Mouse (Mus musculus): ENCODE data around the gene Nudt19. TPM values are rescaled to one million over a fixed set of nuclear protein-coding genes. Genes with fewer than 3 reads are reported as not detected.
A peak's percentile ranks its signal among the peaks of the same experiment; 100 is the strongest.

Gene Nudt19
- polyA plus RNA-seq, 1 experiment from 2014 or later, result 42.1 TPM

GRCm38 (mm10) chr7:35557577-35557976, 1.5 kb upstream of the Nudt19 start:
- WGBS, result 51% methylated on average over 3 of the region's 3 CpGs
- Histone ChIP-seq H3K27ac (ENCODE audit: low read length) (no peak overlapping the region), H3K4me3 (ENCODE audit: low read length) (no peak overlapping the region), H3K36me3 (ENCODE audit: control insufficient read depth, insufficient read depth, low read length) (no peaks in the 10 kb centered on the region), H3K4me2 (ENCODE audit: low read depth, low read length) (no peak overlapping the region), H3K9me3 (ENCODE audit: control insufficient read depth, low read length) (no peaks in the 10 kb centered on the region), H3K27me3 (ENCODE audit: control insufficient read depth, insufficient read depth, low read depth, low read length) (no peaks in the 10 kb centered on the region), H3K4me1 (replicated peaks; ENCODE audit: control insufficient read depth, insufficient read depth, low read length) (peaks cover 4% of the 10 kb centered on the region; the same call in 1 of the 2 replicates), H3K9ac (ENCODE audit: low read length) (no peak overlapping the region)
- ATAC-seq (ENCODE audit: low read depth), result no peak

GRCm38 (mm10) chr7:35556905-35557304, 801 bp upstream of the Nudt19 start:
- H3K4me3 ChIP-seq (ENCODE audit: low read length), result no peak overlapping the region
- no peak overlapping the region for H3K9ac ChIP-seq (ENCODE audit: low read length)
- H3K36me3 ChIP-seq (ENCODE audit: control insufficient read depth, insufficient read depth, low read length), result no peaks in the 10 kb centered on the region
- no peak overlapping the region for H3K27ac ChIP-seq (ENCODE audit: low read length)
- H3K27me3 ChIP-seq (ENCODE audit: control insufficient read depth, insufficient read depth, low read depth, low read length), result no peaks in the 10 kb centered on the region
- WGBS, result 78% methylated on average over 5 of the region's 5 CpGs
- ATAC-seq (ENCODE audit: low read depth), result no peak
- no peaks in the 10 kb centered on the region for H3K9me3 ChIP-seq (ENCODE audit: control insufficient read depth, low read length)
- no peak overlapping the region for H3K4me2 ChIP-seq (ENCODE audit: low read depth, low read length)
- H3K4me1 ChIP-seq (replicated peaks; ENCODE audit: control insufficient read depth, insufficient read depth, low read length), result peaks cover 4% of the 10 kb centered on the region; the same call in 1 of the 2 replicates

GRCm38 (mm10) chr7:35555224-35556204, 590 bp downstream of the Nudt19 start:
- ATAC-seq (ENCODE audit: low read depth), result peak; percentile 94
- Histone ChIP-seq H3K27ac (ENCODE audit: low read length) (peak overlapping the region; percentile 97), H3K9ac (ENCODE audit: low read length) (peak overlapping the region; percentile 95), H3K4me3 (ENCODE audit: low read length) (peak overlapping the region; percentile 83), H3K4me1 (replicated peaks; ENCODE audit: control insufficient read depth, insufficient read depth, low read length) (peaks cover 4% of the 10 kb centered on the region; the same call in 1 of the 2 replicates), H3K9me3 (ENCODE audit: control insufficient read depth, low read length) (no peaks in the 10 kb centered on the region), H3K36me3 (ENCODE audit: control insufficient read depth, insufficient read depth, low read length) (peaks cover under 1% of the 10 kb centered on the region; the same call in 1 of the 2 replicates), H3K27me3 (ENCODE audit: control insufficient read depth, insufficient read depth, low read depth, low read length) (no peaks in the 10 kb centered on the region), H3K4me2 (ENCODE audit: low read depth, low read length) (peak overlapping the region; percentile 99)
- under 1% methylated on average over 73 of the region's 93 CpGs for WGBS

GRCm38 (mm10) chr7:35554605-35555175, 1.4 kb downstream of the Nudt19 start:
- peak overlapping the region; percentile 83 for H3K4me3 ChIP-seq (ENCODE audit: low read length)
- H3K27ac ChIP-seq (ENCODE audit: low read length), result peak overlapping the region; percentile 97
- H3K9ac ChIP-seq (ENCODE audit: low read length), result peak overlapping the region; percentile 95
- H3K9me3 ChIP-seq (ENCODE audit: control insufficient read depth, low read length), result no peaks in the 10 kb centered on the region
- peaks cover 4% of the 10 kb centered on the region; the same call in 1 of the 2 replicates for H3K4me1 ChIP-seq (replicated peaks; ENCODE audit: control insufficient read depth, insufficient read depth, low read length)
- WGBS, result 4% methylated on average over 28 of the region's 28 CpGs
- ATAC-seq (ENCODE audit: low read depth), result peak; percentile 46
- no peaks in the 10 kb centered on the region for H3K27me3 ChIP-seq (ENCODE audit: control insufficient read depth, insufficient read depth, low read depth, low read length)
- peak overlapping the region; percentile 99 for H3K4me2 ChIP-seq (ENCODE audit: low read depth, low read length)
- H3K36me3 ChIP-seq (ENCODE audit: control insufficient read depth, insufficient read depth, low read length), result peaks cover 7% of the 10 kb centered on the region

GRCm38 (mm10) chr7:35553751-35554604, 2.1 kb downstream of the Nudt19 start:
- Histone ChIP-seq H3K27me3 (ENCODE audit: control insufficient read depth, insufficient read depth, low read depth, low read length) (no peaks in the 10 kb centered on the region), H3K36me3 (ENCODE audit: control insufficient read depth, insufficient read depth, low read length) (peaks cover 9% of the 10 kb centered on the region), H3K9ac (ENCODE audit: low read length) (no peak overlapping the region), H3K4me3 (ENCODE audit: low read length) (peak overlapping the region; percentile 83), H3K9me3 (ENCODE audit: control insufficient read depth, low read length) (no peaks in the 10 kb centered on the region), H3K4me2 (ENCODE audit: low read depth, low read length) (peak overlapping the region; percentile 99), H3K27ac (ENCODE audit: low read length) (no peak overlapping the region), H3K4me1 (replicated peaks; ENCODE audit: control insufficient read depth, insufficient read depth, low read length) (peaks cover 4% of the 10 kb centered on the region; the same call in 1 of the 2 replicates)
- no peak for ATAC-seq (ENCODE audit: low read depth)
- 56% methylated on average over 10 of the region's 10 CpGs for WGBS

GRCm38 (mm10) chr7:35545881-35546280, 10.2 kb downstream of the Nudt19 start:
- WGBS, result 27% methylated on average over 4 of the region's 4 CpGs
- H3K4me2 ChIP-seq (ENCODE audit: low read depth, low read length), result no peak overlapping the region
- peaks cover 12% of the 10 kb centered on the region for H3K36me3 ChIP-seq (ENCODE audit: control insufficient read depth, insufficient read depth, low read length)
- no peak overlapping the region for H3K4me3 ChIP-seq (ENCODE audit: low read length)
- H3K27me3 ChIP-seq (ENCODE audit: control insufficient read depth, insufficient read depth, low read depth, low read length), result no peaks in the 10 kb centered on the region
- no peak overlapping the region for H3K27ac ChIP-seq (ENCODE audit: low read length)
- H3K4me1 ChIP-seq (replicated peaks; ENCODE audit: control insufficient read depth, insufficient read depth, low read length), result no peaks in the 10 kb centered on the region
- ATAC-seq (ENCODE audit: low read depth), result peak; percentile 54; the same call in 1 of the 2 replicates
- H3K9me3 ChIP-seq (ENCODE audit: control insufficient read depth, low read length), result no peaks in the 10 kb centered on the region
- no peak overlapping the region for H3K9ac ChIP-seq (ENCODE audit: low read length)

- H3K36me3 ChIP-seq (ENCODE audit: control insufficient read depth, insufficient read depth, low read length), result no peaks in the 10 kb centered on the region
- H3K4me3 ChIP-seq (ENCODE audit: low read length), result no peak within 1 kb of the TSS
- WGBS, result 91% methylated on average over 17 of the region's 17 CpGs
- no peak within 1 kb of the TSS for H3K9ac ChIP-seq (ENCODE audit: low read length)
- no peak within 1 kb of the TSS for H3K4me2 ChIP-seq (ENCODE audit: low read depth, low read length)
- no peak within 1 kb of the TSS for H3K27ac ChIP-seq (ENCODE audit: low read length)
- no peaks in the 10 kb centered on the region for H3K27me3 ChIP-seq (ENCODE audit: control insufficient read depth, insufficient read depth, low read depth, low read length)
- ATAC-seq (ENCODE audit: low read depth), result no peak
- no peaks in the 10 kb centered on the region for H3K9me3 ChIP-seq (ENCODE audit: control insufficient read depth, low read length)
- H3K4me1 ChIP-seq (replicated peaks; ENCODE audit: control insufficient read depth, insufficient read depth, low read length), result no peaks in the 10 kb centered on the region
Observed at GRCm38 (mm10) chr7:35537562-35537961, 18.5 kb downstream of the Nudt19 start, which contains the start of gene Tdrd12. TSS of gene Tdrd12 (minus strand) at chr7:35537745.

GRCm38 (mm10) chr7:35535750-35536512, 20.2 kb downstream of the Nudt19 start:
- 46% methylated on average over 12 of the region's 12 CpGs for WGBS

More at GRCm38 (mm10) chr7:35535750-35536512, 20.2 kb downstream of the Nudt19 start:
- H3K27me3 ChIP-seq (ENCODE audit: control insufficient read depth, insufficient read depth, low read depth, low read length), result no peaks in the 10 kb centered on the region
- no peaks in the 10 kb centered on the region for H3K36me3 ChIP-seq (ENCODE audit: control insufficient read depth, insufficient read depth, low read length)
- H3K4me1 ChIP-seq (replicated peaks; ENCODE audit: control insufficient read depth, insufficient read depth, low read length), result no peaks in the 10 kb centered on the region
- H3K9me3 ChIP-seq (ENCODE audit: control insufficient read depth, low read length), result no peaks in the 10 kb centered on the region
- no peak overlapping the region for H3K4me2 ChIP-seq (ENCODE audit: low read depth, low read length)
- H3K27ac ChIP-seq (ENCODE audit: low read length), result no peak overlapping the region
- no peak for ATAC-seq (ENCODE audit: low read depth)
- no peak overlapping the region for H3K4me3 ChIP-seq (ENCODE audit: low read length)
- no peak overlapping the region for H3K9ac ChIP-seq (ENCODE audit: low read length)

Measured in lung, embryonic 16.5 days (tissue).